Mouse (Mus musculus) regulatory T cell (primary cell): ENCODE measurements around the gene Pdlim4.
"Not testable (repeated sequence)": the region's sequence is repeated elsewhere in the genome, so short reads cannot be mapped to it uniquely, and the experiment has no call there.

Source experiments
- in situ Hi-C: fragments of 300-600 bp; cut with MboI, MseI; formaldehyde crosslinking; loops from one replicate; pipeline ENCODE4 v1.15.1; 2025; ENCODE audit warnings: high pct_unique_total_duplicates

Pdlim4 gene

DNA sequence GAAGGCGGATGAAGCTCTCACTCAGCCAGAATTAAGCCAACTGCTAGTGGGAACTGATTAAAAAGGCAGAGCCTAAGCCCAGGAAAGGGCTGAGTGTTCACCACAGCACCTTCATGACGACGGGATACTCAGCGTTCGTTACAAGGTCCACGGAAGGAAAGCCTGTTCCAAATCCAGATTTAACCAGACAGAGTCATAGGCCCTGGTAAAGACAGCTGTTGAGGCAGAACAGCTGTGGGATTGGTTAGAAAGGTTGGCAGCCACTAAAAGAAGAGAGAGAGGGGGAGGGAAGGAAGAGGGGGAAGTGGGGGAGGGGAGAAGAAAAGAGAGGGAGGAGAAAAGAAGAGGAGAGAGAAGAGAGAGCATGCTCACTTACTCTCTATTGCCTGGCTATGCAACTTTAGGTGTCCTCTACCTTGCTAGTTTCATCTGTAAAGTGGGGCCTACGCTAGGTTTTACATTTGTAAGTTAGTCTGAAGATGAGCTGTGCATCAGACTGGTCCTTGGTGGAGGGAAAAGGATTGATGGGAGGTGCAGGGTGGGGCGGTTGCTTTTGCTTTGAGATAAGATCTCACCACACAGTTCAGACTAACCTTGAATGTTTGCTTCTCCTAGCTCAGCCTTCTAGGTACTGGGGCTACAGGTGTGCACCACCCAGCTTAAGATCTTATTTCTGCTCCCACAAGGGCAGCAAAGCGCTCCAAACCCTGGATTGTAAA lies 5.9 kb downstream of the Pdlim4 start:
- in situ Hi-C loops = no loop called here

DNA sequence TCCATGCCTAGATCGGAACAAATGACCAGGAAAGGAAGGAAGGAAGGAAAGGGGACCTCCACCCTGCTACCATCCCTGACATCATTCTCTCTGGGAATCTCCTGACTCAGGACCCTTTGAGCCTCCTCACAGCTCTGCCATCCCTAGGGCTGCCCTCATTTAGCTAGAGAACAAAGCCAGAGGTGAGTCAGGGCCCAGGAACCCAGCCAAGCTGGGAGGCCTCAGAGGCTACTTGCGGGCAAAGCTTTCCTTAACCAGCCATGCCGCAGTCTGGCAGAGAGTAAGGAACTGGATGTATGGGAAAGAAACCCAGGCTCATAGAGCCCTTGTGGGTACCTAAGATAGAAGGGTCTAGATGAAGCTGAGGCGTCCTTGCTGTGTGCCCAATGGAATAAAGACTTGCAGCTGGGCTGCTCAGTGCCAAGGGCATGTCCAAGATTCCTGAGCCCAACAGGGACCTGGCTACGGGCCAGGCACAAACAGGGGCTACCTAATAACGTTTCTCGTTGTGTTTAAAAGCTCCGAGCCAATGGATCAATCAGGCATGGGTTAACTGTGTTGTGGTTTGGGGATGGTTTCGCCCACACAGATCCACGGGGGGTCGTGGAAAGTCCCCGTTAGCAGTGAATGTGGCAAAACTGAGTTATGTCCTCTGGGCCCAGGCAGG lies 6.6 kb downstream of the Pdlim4 start:
- in situ Hi-C loops = no loop called here

DNA sequence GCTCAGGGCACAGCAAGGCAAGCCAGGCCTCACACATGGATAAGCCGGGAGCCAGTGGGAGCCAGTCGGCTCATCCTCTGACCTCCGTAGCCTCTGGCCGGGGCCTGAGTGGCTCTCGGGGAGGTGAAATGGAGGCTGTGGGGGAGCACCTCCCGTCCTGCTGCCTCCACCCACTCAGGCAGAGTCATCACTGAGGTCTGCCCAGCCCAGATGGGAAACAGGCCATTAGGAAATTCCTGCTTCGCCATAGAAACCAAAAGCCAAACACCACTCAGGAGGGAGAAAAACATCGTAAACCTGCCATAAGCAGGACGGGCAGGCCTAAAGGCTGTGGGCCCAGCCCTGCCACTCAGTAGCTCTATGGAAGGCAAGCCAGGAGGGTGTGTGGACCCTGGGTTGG lies 8.5 kb downstream of the Pdlim4 start:
- in situ Hi-C loops = no loop called here

DNA sequence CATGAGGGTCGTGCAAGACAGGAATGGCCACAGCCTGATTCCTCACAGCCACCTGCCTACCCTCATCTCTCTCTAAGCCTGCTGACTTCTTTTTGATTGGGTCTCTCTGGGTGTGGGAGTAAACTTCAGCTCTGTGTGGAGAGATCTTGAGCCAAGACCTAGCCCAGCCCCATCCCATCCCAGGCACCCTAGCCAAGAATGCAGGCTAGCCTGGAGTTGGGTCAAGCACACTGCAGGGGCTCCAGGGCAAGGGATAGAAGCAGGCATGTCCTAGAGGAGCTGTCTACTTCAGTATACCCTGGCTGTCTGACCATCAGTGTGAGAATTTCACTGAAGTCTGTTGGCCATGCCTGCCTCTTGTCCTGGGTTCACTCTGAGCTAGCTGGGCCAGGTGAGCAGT lies 9.3 kb downstream of the Pdlim4 start:
- in situ Hi-C loops = loop anchor here (5.0 kb wide), 1 partner anchor 52 kb away; no protein-coding TSS in a partner anchor

DNA sequence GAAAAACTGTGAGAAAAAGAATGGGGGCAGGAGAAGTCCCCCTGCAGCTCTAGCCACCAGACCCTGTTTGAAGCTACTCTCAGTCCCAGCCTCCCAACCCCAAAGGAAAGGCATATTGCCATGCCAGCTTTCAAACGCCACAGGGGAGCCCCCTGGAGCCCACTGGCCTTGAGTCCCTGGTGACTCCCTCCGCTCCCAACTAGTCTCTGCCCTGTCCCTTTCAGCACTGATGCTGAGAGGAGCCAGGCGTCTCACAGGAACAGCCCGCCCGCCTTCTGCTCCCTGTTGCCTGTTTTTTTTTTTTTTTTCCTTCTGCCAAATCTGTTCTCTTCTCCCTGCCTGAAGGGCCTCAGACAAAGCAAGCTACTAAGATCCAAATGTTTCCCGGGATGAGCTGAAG lies 10.2 kb downstream of the Pdlim4 start:
- in situ Hi-C loops = loop anchor here (5.0 kb wide), 1 partner anchor 51 kb away; no protein-coding TSS in a partner anchor

DNA sequence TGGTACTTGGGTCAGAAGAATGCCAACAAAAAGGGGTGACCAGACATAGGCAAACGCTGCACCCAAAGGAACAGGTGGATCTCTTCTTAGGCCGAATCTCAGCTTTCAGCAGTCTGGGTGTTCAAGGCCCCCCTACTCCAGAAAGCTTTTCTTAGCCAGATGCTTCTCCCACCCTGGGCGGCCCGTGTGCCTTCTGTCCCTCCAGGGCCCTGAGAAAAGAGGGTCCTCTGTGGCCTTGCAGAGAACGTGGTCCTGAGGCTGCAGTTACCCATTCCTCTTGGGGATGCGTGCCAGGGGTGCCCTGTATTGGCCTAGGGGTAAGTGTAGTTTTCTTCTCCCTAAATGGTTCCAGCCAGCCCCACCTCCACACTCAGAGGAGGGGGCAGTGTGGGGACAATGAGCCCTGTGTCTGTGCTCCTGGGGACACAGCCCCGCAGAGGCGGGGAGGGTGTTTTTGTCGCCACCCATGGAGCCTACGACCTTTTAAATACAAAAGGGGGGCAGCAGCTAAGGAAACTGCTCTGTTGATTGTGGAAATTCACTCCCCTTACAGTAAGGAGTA lies 10.7 kb downstream of the Pdlim4 start:
- in situ Hi-C loops = loop anchor here (5.0 kb wide), 1 partner anchor 51 kb away; no protein-coding TSS in a partner anchor

DNA sequence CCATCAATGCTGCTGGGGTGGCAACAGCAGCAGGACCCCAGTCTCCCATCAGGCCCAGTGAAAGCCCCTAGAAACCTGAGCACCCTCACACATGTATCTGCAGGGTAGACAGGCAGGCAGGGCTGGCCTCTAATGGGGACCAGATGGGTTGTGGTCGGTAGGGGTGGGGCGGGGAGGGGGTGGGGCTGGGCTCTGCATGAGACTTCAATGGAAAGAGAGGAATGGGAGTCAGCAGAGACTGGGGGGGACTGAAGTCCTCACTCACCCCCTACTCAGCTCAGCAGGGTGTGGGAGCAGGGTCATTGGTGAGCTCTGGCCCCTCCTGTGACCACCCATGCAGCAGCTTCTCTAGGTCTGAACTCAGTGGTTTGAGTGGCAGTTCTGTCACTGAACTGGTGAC lies 11.4 kb downstream of the Pdlim4 start:
- in situ Hi-C loops = loop anchor here (5.0 kb wide), 1 partner anchor 50 kb away; no protein-coding TSS in a partner anchor

DNA sequence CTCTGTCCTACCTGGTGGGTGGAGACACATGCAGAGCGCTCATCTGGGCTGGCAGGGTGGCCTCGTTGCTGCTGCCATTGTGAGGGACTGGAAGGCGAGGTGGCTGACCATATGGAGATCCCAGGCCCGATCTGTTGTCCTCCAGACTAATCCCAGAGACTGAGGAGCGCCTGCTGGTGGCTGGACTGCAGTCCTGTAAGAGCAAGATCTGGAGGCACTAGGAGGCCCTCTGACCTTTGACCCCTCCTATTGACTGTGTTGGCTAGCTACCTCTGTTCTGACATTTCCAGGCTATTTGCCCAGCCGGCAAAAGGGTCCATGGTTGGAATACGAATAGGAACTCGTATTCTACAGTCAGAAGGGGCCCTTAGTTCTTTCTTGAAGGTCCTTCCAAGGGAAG lies 12.7 kb downstream of the Pdlim4 start:
- in situ Hi-C loops = loop anchor here (5.0 kb wide), 1 partner anchor 49 kb away; no protein-coding TSS in a partner anchor

DNA sequence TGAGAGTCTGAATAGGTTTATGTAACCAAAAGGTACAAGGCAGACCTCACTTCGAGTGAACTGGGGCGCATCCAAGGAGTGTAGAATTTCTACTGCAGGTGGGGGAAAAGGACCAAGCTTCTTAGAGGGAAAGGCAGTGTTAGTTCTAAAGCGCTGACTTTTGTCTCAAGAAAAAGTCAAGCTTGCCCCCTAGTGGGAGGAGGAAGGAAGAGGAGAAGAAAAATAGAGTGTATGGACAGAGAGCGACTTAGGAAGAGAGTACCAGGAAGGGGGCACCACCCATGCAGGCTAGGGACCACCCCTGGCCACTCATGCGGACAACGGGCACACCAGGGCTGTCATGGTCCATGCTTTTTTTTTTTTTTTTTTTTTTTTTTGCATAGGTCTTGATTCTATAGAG lies 14.6 kb downstream of the Pdlim4 start:
- in situ Hi-C loops = no loop called here

DNA sequence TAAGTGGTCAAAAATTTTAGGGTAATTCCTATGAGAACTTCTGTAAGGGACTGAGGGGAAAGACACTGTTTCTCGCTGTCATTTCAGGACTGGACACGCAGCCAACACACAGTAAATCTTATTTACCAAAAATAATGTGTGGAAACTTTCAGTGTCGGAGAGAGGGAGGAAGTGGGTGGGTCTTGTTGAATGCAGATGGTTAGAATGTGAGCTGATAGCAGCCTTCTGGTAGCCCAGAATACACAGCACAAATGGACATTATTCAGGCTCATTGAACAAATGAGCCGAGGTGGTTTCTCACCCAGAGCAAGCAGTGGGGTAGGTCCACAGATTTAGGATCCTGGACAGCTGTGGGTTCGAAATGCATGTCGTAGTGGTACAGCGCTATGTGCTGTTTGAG lies 15.7 kb downstream of the Pdlim4 start:
- in situ Hi-C loops = no loop called here

DNA sequence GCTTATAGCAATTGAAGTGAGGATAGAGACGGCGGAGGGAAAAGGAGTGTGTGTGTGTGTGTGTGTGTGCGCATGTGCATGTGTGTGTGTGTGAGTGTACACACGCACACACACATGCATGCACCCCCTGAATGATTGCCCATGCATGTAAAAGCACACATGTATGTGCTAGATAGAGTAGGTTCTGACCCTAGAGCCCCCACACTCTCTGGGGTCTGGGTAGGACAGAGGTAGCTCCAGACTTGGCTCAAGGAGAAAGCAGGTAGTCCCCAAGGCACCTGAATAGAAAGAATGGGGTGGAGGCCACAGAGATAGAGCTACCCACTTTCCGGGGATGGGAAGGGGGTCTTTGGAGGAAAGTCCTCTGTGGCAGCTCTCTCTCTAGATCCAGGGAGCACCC lies 16.7 kb downstream of the Pdlim4 start:
- in situ Hi-C loops = no loop called here

DNA sequence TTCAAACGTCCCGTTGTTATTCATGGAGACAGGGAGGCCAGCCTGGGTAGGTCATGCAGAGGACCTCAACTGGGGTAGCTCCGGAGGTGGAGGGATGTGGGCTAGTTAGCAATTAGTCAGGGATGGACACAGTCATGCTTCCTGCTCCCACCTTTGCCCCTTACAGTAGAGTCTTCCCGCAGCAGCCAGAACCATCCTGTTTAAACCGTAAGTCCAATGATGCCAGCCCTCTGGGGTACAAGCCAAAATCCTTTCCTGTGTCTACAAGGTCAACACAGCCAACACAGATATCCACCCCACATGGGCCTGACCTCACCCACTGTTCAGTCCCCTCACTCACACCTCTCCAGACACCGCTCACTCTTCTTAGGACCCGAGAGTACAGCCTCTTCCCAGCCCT lies 17.7 kb downstream of the Pdlim4 start:
- in situ Hi-C loops = no loop called here

DNA sequence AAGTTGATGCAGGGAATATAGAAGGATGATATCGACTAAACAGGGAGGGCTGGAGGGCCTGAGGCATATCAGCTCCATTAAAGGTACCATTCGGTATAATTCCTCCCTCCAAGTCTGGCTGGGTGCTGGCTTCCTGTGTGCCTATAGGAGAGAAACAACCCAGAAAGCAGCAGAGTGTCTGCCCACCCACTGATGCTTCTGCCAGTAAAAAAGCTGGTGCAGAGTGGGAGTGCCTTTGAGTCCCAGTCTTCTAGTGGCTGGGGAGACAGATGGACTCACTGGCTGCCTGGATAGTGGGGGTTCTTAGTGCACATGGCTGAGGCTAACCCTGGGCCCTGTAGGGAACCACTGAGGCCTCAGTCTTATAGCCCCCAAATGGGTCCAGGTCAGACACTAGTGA lies 18.6 kb downstream of the Pdlim4 start:
- in situ Hi-C loops = no loop called here

DNA sequence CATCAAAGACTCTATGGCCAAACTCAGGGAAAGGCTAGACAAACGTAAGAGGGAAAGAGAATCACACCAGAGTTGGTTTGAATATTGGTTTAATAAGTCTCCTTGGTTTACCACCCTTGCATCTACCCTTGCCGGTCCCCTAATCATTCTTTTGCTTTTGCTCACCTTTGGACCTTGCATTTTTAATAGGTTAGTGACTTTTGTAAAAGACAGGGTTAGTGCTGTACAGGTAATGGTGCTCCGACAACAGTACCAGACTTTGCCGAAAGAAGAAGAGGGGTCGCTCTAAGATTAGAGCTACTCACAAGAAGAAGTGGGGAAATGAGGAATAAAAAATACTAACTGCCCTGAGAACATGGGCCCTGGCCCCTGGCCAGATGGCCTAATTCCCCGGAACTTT lies 28.1 kb downstream of the Pdlim4 start:
- in situ Hi-C loops = no loop called here

DNA sequence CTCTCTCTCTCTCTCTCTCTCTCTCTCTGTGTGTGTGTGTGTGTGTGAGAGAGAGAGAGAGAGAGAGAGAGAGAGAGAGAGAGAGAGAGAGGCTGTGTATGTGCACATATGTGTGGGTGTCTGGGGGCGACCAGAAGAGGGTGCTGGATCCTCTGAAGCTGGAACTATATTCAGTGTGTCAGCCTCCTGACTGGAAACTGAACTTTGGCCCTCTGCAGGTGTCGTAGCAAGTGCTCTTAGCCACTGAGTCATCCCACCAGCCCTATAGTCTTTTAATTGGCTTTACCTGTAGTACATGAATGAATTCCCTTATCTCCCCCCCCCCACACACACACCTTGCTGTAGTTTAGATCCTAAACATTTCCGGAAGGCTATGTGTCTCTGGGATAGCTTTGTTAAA lies 35.9 kb downstream of the Pdlim4 start:
- in situ Hi-C loops = not testable (repeated sequence)

DNA sequence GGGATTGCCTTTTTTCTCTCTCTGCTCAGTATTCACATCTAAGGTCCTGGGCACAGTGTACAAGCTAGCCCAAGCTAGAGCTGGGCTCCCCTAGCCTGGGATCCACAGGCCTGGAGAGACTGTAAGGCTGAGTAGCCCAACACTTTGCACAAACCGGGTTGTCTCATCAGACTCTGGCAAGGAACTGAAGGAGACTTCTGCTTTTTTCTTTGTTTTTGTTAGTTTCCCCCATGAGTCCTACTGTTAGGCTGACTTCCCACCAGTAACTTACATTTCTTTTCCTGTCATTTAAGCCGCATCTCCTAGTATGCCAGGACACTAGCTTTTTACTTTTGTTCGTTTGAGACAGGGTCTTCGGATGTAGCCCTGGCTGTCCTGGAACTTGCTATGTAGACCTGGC lies 39.8 kb downstream of the Pdlim4 start:
- in situ Hi-C loops = no loop called here

DNA sequence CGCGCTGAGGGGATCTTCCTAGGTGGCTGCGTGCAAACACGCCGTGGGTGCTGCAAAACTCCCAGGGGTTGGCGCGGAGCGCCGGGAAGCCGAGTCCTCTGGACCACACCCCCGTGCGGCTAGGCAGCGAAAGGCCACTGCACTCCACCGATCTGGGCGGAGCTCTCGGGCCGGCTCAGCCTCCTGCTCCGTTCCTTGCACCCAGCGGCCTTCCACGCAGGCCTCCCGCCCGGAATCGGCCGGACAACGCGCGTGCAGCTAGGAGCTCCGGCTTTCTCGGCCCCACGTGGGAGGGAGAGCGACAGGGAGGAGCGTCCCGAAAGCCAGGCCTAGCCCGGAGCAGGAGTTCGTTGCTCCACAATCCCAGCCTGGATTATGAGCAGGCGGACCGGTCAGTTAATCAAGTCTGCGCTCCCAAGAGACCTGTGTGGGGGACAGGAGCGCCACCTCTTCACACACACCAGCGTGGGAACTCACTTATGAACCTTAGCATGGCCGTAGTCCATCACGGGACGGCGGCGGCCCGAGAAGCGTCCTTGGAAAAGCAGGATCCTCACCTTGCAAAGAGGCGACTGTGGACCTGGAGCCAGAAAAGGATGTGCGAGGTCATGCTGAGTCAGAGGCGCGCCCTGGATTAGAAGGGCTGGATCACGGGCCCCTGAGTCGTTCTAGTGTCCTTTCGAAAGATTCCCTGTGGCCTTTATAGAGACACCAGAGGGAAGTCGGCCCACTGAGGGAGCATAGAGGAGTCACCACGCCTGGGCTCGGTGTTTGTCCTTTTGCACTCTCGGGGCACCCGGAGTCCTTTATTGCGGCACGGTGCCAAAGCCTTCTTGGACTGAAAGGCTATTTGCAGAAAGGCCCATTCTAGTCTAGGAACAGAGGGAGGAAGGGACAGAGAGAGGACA lies 40.5 kb downstream of the Pdlim4 start, which contains the start of gene Slc22a4:
Slc22a4 (minus strand) TSS at position 47 of the 908 bp plus-strand sequence.
- in situ Hi-C loops = no loop called here

DNA sequence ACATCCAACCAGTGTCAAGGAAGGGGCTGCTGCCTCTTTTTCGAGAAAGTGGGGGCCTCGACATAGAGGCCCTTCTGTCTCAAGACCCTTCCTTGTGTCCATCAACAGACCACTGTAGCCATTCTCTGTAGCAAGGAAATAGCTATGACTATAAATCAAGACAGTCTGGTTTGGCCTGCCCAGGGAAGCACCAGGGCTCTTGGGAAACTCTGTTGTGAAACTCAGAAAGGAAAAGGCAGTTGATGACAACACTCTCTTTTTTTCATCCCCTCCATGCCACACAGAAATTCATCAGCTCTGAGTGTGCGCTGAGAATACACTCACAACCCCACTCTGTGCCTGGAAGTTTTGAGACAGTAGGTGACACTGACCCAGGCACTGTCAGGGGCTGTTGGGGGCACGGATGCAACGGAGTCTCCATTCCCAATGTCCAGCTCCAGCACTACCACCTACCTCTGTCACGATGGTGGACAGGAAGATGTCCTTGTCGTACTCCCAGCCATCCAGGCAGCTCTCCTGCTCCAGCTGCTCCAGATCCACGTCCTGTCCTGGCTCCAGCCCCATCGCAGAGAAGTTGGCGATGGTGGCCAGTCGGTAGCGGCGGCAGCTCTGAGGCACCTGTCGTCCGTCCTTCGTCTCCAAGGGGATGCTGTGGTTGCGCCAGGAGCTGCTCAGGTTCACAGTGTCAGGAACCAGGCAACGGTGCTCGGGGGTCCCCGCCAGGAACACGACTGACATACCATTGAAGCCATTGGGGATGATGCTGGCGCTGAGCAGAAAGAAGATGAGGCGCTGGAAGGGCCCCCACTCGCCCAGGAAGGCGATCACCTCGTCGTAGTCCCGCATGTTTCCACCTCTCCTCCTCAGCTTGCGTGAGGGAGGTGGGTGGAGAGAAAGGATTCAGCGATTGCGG lies 41.4 kb downstream of the Pdlim4 start:
- in situ Hi-C loops = no loop called here

DNA sequence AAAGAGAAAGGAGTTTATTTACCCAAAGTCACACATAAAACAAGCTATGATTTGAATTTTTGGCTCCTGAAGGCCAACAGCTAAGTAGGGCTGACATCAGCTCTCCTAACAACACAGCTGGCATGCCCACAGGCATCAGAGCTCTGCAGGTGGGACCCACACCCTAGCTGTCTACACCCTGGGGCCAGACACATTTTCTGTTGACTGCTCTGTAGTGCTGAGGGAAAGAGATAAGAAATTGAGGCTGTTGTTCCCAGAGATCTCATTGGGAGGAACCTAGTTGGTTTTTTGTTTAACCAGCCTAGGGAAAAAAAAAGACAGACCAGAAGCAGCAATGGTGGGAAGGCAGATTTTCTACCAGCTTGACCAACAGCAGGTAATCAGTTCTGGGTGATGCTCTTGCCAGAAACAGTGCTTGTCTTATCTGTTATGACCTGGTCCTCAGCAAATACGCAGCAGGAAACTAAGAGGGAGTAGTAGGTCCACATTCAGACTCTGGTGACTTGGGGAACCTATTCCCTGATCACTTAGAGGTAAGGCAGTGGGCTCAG lies 42.2 kb downstream of the Pdlim4 start:
- in situ Hi-C loops = no loop called here

DNA sequence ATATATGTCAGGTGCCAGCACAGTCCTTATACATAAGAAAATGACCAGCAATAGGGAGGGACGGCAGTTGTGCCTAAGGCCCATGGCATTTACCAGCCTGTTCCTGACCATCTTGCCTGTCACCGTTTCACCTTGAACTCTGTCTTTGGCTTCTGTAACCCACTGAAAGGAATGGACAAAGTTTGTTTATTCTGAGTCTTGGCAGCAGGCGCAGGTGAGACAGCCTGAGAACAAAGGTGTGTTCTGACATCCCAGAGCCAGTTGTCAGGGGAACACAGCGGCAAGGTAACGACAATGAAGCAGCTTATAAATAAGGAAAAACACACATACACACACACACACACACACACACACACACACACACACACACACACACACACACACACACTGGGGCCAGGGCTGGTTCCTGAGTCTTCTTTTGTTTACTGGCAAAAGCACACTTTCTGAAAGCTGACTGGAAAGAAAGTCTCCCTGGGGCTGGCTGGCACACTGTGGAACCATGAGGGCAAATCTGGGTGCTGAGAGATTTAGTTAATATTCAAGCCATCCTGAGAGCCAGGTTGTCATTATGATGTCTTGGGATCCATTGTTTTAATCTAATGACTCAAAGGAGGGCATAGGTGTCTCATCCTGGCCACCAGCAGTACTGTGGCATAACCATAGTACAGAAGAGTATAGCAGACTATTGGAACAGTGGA lies 47.3 kb downstream of the Pdlim4 start:
- in situ Hi-C loops = no loop called here
